ENCODE assay signal across 28 mouse cellular contexts in the genomic region with DNA sequence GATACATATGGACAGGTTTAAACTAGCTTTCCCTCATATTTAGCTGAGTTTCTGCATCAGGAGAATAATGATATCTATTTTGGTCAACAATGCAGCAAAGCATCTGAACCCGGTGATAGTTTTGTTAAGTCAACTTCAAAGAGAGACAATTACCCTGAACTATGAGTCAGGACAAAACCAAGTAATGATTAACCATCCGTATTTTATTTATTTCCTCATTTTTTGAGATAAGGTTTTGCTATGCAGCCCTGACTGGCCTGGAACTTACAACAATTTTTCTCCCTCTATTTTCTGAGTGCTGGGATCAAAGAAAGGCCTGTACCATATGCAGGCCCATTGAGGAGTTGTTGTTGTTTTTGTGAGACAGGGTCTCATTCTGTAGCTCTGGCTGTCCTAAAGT. TPM values are rescaled to one million over a fixed set of nuclear protein-coding genes. Genes with fewer than 3 reads are reported as not detected.
A peak's percentile ranks its signal among the peaks of the same experiment; 100 is the strongest.
DNase-seq lines count a peak whose midpoint lies in the region; ATAC-seq and TF ChIP-seq lines count a peak whose summit lies in the region.
"Had no signal": no experiment of that assay in that cellular context is flagged by ENCODE, and none has a peak within 500 bp of the region (broad histone marks: within the 10 kb centered on the region; RNA-seq: fewer than 3 reads in every experiment).

No protein-coding gene starts in this region.

- peaks cover 26% of the 10 kb centered on the region for H3K4me1 ChIP-seq in heart, postnatal 0 days (ENCODE audit: control insufficient read depth, insufficient read depth)
- H3K4me1 ChIP-seq in heart, embryonic 12.5 days (replicated peaks) = peaks cover 30% of the 10 kb centered on the region
- peaks cover 13 to 19% of the 10 kb centered on the region in 2 experiments for H3K4me1 ChIP-seq in MEL (ENCODE audit: control insufficient read depth in 1 of 2, insufficient read depth in 2 of 2, low read length in 2 of 2)
- peaks cover 21% of the 10 kb centered on the region for H3K4me1 ChIP-seq in intestine, embryonic 15.5 days (replicated peaks)
- peaks cover 6% of the 10 kb centered on the region; the same call in 1 of the 2 replicates for H3K4me1 ChIP-seq in small intestine, adult 2 months (ENCODE audit: control insufficient read depth, insufficient read depth, insufficient read length, low read length)
- H3K4me1 ChIP-seq in forebrain, postnatal 0 days (ENCODE audit: insufficient read depth) = peaks cover 13% of the 10 kb centered on the region; the same call in 1 of the 2 replicates

- 67% methylated on average over 2 of the region's 2 CpGs for WGBS in heart, postnatal 0 days
- 93% methylated on average over 2 of the region's 2 CpGs for WGBS in heart, embryonic 12.5 days
- WGBS in intestine, embryonic 15.5 days = 61% methylated on average over 2 of the region's 2 CpGs
- 18% methylated on average over 2 of the region's 2 CpGs for WGBS in small intestine, adult 2 months
- WGBS in forebrain, postnatal 0 days = 88% methylated on average over 2 of the region's 2 CpGs

- H3K9ac ChIP-seq in heart, postnatal 0 days (replicated peaks; ENCODE audit: low read depth, low read length) = 0 out of 2 replicates have a peak overlapping the region, but pooled peaks have one; percentile 33
- H3K9ac ChIP-seq in heart, embryonic 12.5 days = no peak overlapping the region
- no peak overlapping the region for H3K9ac ChIP-seq in MEL (ENCODE audit: control insufficient read depth, low read depth, low read length, poor library complexity, severe bottlenecking)
- no peak overlapping the region; the same call in 1 of the 2 replicates for H3K9ac ChIP-seq in intestine, embryonic 15.5 days
- H3K9ac ChIP-seq in forebrain, postnatal 0 days = no peak overlapping the region
- H3K9ac ChIP-seq: embryonic facial prominence, embryonic 12.5 days; forebrain, embryonic 12.5 days; heart, embryonic 15.5 days; hindbrain, embryonic 14.5 days had no signal

- no peaks in the 10 kb centered on the region for H3K27me3 ChIP-seq in heart, postnatal 0 days (ENCODE audit: control insufficient read depth, insufficient read depth, low read length)
- no peaks in the 10 kb centered on the region for H3K27me3 ChIP-seq in heart, embryonic 12.5 days (replicated peaks)
- no peaks in the 10 kb centered on the region for H3K27me3 ChIP-seq in MEL (ENCODE audit: control insufficient read depth in 1 of 2, insufficient read depth in 2 of 2, low read length in 2 of 2)
- H3K27me3 ChIP-seq in intestine, embryonic 15.5 days (replicated peaks) = no peaks in the 10 kb centered on the region
- no peaks in the 10 kb centered on the region for H3K27me3 ChIP-seq in small intestine, adult 2 months (ENCODE audit: control insufficient read depth, insufficient read depth, low read length)
- no peaks in the 10 kb centered on the region for H3K27me3 ChIP-seq in forebrain, postnatal 0 days (ENCODE audit: insufficient read depth, low read length)
- H3K27me3 ChIP-seq: CH12.LX; embryonic facial prominence, embryonic 12.5 days; forebrain, embryonic 12.5 days; forebrain, embryonic 15.5 days; heart, embryonic 15.5 days had no signal

- no peaks in the 10 kb centered on the region for H3K9me3 ChIP-seq in heart, postnatal 0 days (replicated peaks; ENCODE audit: control insufficient read depth, low read length)
- no peaks in the 10 kb centered on the region for H3K9me3 ChIP-seq in heart, embryonic 12.5 days (replicated peaks)
- no peaks in the 10 kb centered on the region for H3K9me3 ChIP-seq in MEL (replicated peaks; ENCODE audit: insufficient read depth, low read length)
- no peaks in the 10 kb centered on the region for H3K9me3 ChIP-seq in intestine, embryonic 15.5 days
- H3K9me3 ChIP-seq in forebrain, postnatal 0 days (ENCODE audit: low read length) = no peaks in the 10 kb centered on the region
- H3K9me3 ChIP-seq: embryonic facial prominence, embryonic 12.5 days; forebrain, embryonic 12.5 days; forebrain, embryonic 15.5 days; G1E; heart, embryonic 15.5 days had no signal

- no peak for TF ChIP-seq RAD21 in MEL (IDR thresholded peaks at IDR 0.05; ENCODE audit: low read depth, low read length)

- no peak overlapping the region for H3K4me3 ChIP-seq in heart, postnatal 0 days (ENCODE audit: low read depth, low read length)
- no peak overlapping the region for H3K4me3 ChIP-seq in heart, embryonic 12.5 days
- H3K4me3 ChIP-seq in MEL (ENCODE audit: control insufficient read depth in 1 of 2, insufficient read depth in 1 of 2, low read depth in 2 of 2, low read length in 2 of 2) = no peak overlapping the region
- no peak overlapping the region for H3K4me3 ChIP-seq in intestine, embryonic 15.5 days (replicated peaks)
- no peak overlapping the region for H3K4me3 ChIP-seq in small intestine, adult 2 months (ENCODE audit: low read depth, low read length)
- no peak overlapping the region for H3K4me3 ChIP-seq in forebrain, postnatal 0 days (ENCODE audit: low read depth, low read length)
- H3K4me3 ChIP-seq: embryonic facial prominence, embryonic 12.5 days; erythroblast, embryonic 14.5 days; forebrain, embryonic 12.5 days; forebrain, embryonic 15.5 days; heart, embryonic 15.5 days had no signal

- TF ChIP-seq EP300 in heart, postnatal 0 days (IDR thresholded peaks at IDR 0.05; ENCODE audit: low read depth) = no peak
- peak; percentile 48 to 75 for TF ChIP-seq EP300 in MEL (IDR thresholded peaks at IDR 0.05; ENCODE audit: low read depth in 1 of 2, low read length in 2 of 2)

- peaks cover 17% of the 10 kb centered on the region for H3K79me2 ChIP-seq in MEL (ENCODE audit: control insufficient read depth, insufficient read depth, low read length, poor library complexity)

- peaks cover 52% of the 10 kb centered on the region for H3K36me3 ChIP-seq in heart, postnatal 0 days (replicated peaks; ENCODE audit: control insufficient read depth, insufficient read depth, low read length)
- peaks cover 51% of the 10 kb centered on the region for H3K36me3 ChIP-seq in heart, embryonic 12.5 days
- H3K36me3 ChIP-seq in MEL (ENCODE audit: control insufficient read depth in 1 of 2, insufficient read depth in 2 of 2, low read length in 2 of 2) = peaks cover 21 to 28% of the 10 kb centered on the region in 2 experiments
- peaks cover 20% of the 10 kb centered on the region for H3K36me3 ChIP-seq in intestine, embryonic 15.5 days
- peaks cover 42% of the 10 kb centered on the region for H3K36me3 ChIP-seq in small intestine, adult 2 months (ENCODE audit: control insufficient read depth, insufficient read depth, low read length)
- peaks cover 43% of the 10 kb centered on the region for H3K36me3 ChIP-seq in forebrain, postnatal 0 days (ENCODE audit: insufficient read depth)

- no peak overlapping the region for H3K27ac ChIP-seq in heart, postnatal 0 days (ENCODE audit: low read depth)
- H3K27ac ChIP-seq in heart, embryonic 12.5 days (ENCODE audit: poor library complexity, severe bottlenecking) = no peak overlapping the region
- H3K27ac ChIP-seq in MEL (ENCODE audit: control insufficient read depth, low read depth, low read length) = peak overlapping the region; percentile 53
- peak overlapping the region; percentile 42; the same call in 1 of the 2 replicates for H3K27ac ChIP-seq in intestine, embryonic 15.5 days
- H3K27ac ChIP-seq in small intestine, adult 2 months (ENCODE audit: insufficient read depth, low read depth, low read length) = peak overlapping the region; percentile 82
- H3K27ac ChIP-seq in forebrain, postnatal 0 days (ENCODE audit: low read depth, low read length) = no peak overlapping the region
- H3K27ac ChIP-seq: embryonic facial prominence, embryonic 12.5 days; forebrain, embryonic 12.5 days; forebrain, embryonic 15.5 days; heart, embryonic 15.5 days; hindbrain, embryonic 14.5 days; hindbrain, postnatal 0 days had no signal

- no peak overlapping the region for H3K4me2 ChIP-seq in heart, postnatal 0 days (ENCODE audit: low read depth, low read length)
- H3K4me2 ChIP-seq in heart, embryonic 12.5 days = no peak overlapping the region
- peak overlapping the region; percentile 23; the same call in 1 of the 2 replicates for H3K4me2 ChIP-seq in intestine, embryonic 15.5 days (replicated peaks)
- no peak overlapping the region for H3K4me2 ChIP-seq in forebrain, postnatal 0 days (ENCODE audit: low read depth)
- H3K4me2 ChIP-seq: embryonic facial prominence, embryonic 12.5 days; forebrain, embryonic 12.5 days; forebrain, embryonic 15.5 days; heart, embryonic 11.5 days; heart, embryonic 15.5 days; hindbrain, embryonic 14.5 days had no signal

- no peak for TF ChIP-seq CTCF in heart, postnatal 0 days (IDR thresholded peaks at IDR 0.05; ENCODE audit: low read depth)
- no peak for TF ChIP-seq CTCF in MEL (IDR thresholded peaks at IDR 0.05 in 2 of 3, conservative IDR thresholded peaks at IDR 0.05 in 1 of 3; ENCODE audit: control insufficient read depth in 1 of 3, insufficient read depth in 1 of 3, low read depth in 2 of 3, low read length in 3 of 3, poor library complexity in 1 of 3, severe bottlenecking in 1 of 3)
- no peak for TF ChIP-seq CTCF in small intestine, adult 2 months (IDR thresholded peaks at IDR 0.05; ENCODE audit: extremely low read depth, insufficient read length, insufficient replicate concordance, low read depth, low read length)
- TF ChIP-seq CTCF in forebrain, postnatal 0 days (IDR thresholded peaks at IDR 0.05; ENCODE audit: low read depth) = no peak

- DNase-seq in heart, postnatal 0 days (ENCODE audit: low spot score) = no peak
- peak; percentile 66 for DNase-seq in MEL (ENCODE audit: low read depth, low spot score)
- no peak for DNase-seq in thymus, postnatal 10 days (ENCODE audit: low spot score in 2 of 2)
- no peak for DNase-seq in forebrain, postnatal 0 days
- DNase-seq: adrenal gland, adult 8-10 months; adrenal gland, postnatal 25 days; B cell, adult 2 months; cerebellum, adult 11-12 months; cerebellum, adult 9-10 months; cerebellum, postnatal 14 days; gastrocnemius, postnatal 10 days; heart, postnatal 14 days; heart, postnatal 4 days had no signal

- no peak for ATAC-seq in heart, postnatal 0 days (ENCODE audit: insufficient read depth, low read depth)
- no peak for ATAC-seq in heart, embryonic 12.5 days (ENCODE audit: insufficient number of reproducible peaks, low FRiP score)
- ATAC-seq in intestine, embryonic 15.5 days = no peak
- ATAC-seq in forebrain, postnatal 0 days = no peak
- ATAC-seq: activated CD4-positive, CD25-positive, alpha-beta regulatory T cell, adult 4 months; forebrain, embryonic 15.5 days; hindbrain, postnatal 0 days; inflammation-experienced regulatory T-cells, adult 6 months had no signal

- TF ChIP-seq POLR2A in MEL (IDR thresholded peaks at IDR 0.05; ENCODE audit: control insufficient read depth in 1 of 2, insufficient read depth in 1 of 2, low read depth in 1 of 2, low read length in 2 of 2, poor library complexity in 1 of 2) = no peak
- no peak for TF ChIP-seq POLR2A in small intestine, adult 2 months (IDR thresholded peaks at IDR 0.05; ENCODE audit: low read depth, low read length)

RNA-seq across cellular contexts. Expression of a gene that starts 24.6 kb away (rescaled TPM):
- total RNA-seq in heart, postnatal 0 days (2014; rRNA removed; ENCODE audit: low replicate concordance) = 50.4 and 50.6 TPM in 2 replicates
- 6.9 and 7.8 TPM in 2 replicates for polyA plus RNA-seq in heart, postnatal 0 days (2015; fragmentation: Nextera tagmentation; extraction: Ambion mirVana)
- polyA plus RNA-seq in heart, embryonic 12.5 days (2016; fragmentation: Nextera tagmentation; extraction: Ambion mirVana) = 12.6 and 15.6 TPM in 2 replicates
- 65.1 and 75.2 TPM in 2 replicates for total RNA-seq in MEL (2012; rRNA removed)
- 100 to 1,000 TPM in 1 of 2 experiments, not detected in 1; 105 TPM for polyA plus RNA-seq in MEL (2012; ENCODE audit: insufficient read depth in 1 of 2, insufficient read length in 2 of 2, low read depth in 1 of 2, low replicate concordance in 2 of 2, missing spikeins in 1 of 2)
- polyA plus RNA-seq in intestine, embryonic 15.5 days (2015; fragmentation: Nextera tagmentation; extraction: Ambion mirVana) = 18.2 and 18.3 TPM in 2 replicates
- polyA plus RNA-seq in small intestine, adult 2 months (2012; rRNA removed) = 64.0 and 128 TPM in 2 replicates
- 129 and 136 TPM in 2 replicates for total RNA-seq in forebrain, postnatal 0 days (2014; rRNA removed)
- polyA plus RNA-seq in forebrain, postnatal 0 days (2015; fragmentation: Nextera tagmentation; extraction: Ambion mirVana) = 23.6 and 24.6 TPM in 2 replicates

RNA-seq across cellular contexts. Expression of a gene that starts 47.7 kb away (rescaled TPM):
- 2.1 and 2.3 TPM in 2 replicates for total RNA-seq in heart, postnatal 0 days (2014; rRNA removed; ENCODE audit: low replicate concordance)
- polyA plus RNA-seq in heart, postnatal 0 days (2015; fragmentation: Nextera tagmentation; extraction: Ambion mirVana) = 0.40 and 0.41 TPM in 2 replicates
- 1.6 and 2.0 TPM in 2 replicates for polyA plus RNA-seq in heart, embryonic 12.5 days (2016; fragmentation: Nextera tagmentation; extraction: Ambion mirVana)
- total RNA-seq in MEL (2012; rRNA removed) = 0.96 and 1.4 TPM in 2 replicates
- 1 to 10 TPM in 1 of 2 experiments, not detected in 1; 2.6 TPM for polyA plus RNA-seq in MEL (2012; ENCODE audit: insufficient read depth in 1 of 2, insufficient read length in 2 of 2, low read depth in 1 of 2, low replicate concordance in 2 of 2, missing spikeins in 1 of 2)
- polyA plus RNA-seq in intestine, embryonic 15.5 days (2015; fragmentation: Nextera tagmentation; extraction: Ambion mirVana) = 5.3 and 5.7 TPM in 2 replicates
- 1.1 and 1.8 TPM in 2 replicates for polyA plus RNA-seq in small intestine, adult 2 months (2012; rRNA removed)
- total RNA-seq in forebrain, postnatal 0 days (2014; rRNA removed) = 76.6 and 87.3 TPM in 2 replicates
- 48.7 and 55.2 TPM in 2 replicates for polyA plus RNA-seq in forebrain, postnatal 0 days (2015; fragmentation: Nextera tagmentation; extraction: Ambion mirVana)

Comparison
In these comparisons a context has a peak if more than half of its experiments do, and no peak if none do; other contexts are left out.
1. H3K27ac ChIP-seq: peak in MEL (single experiment), intestine, embryonic 15.5 days (single experiment) and small intestine, adult 2 months (single experiment); none in heart, postnatal 0 days (single experiment), heart, embryonic 12.5 days (single experiment) and forebrain, postnatal 0 days (single experiment).